Mouse (Mus musculus) adrenal gland (tissue): ENCODE measurements around the gene Rab12.

ENCODE experiments used
- intact Hi-C: fragments of 180-260 bp; cut with DNase I; formaldehyde crosslinking; loops from one replicate; pipeline ENCODE4 v1.15.1; 2025

Rab12 gene

GRCm38 (mm10) chr17:66449460-66450341, 69.8 kb downstream of the Rab12 start, which contains the start of gene Mtcl1:
Gene Mtcl1 (minus strand): TSS chr17:66449750.
- intact Hi-C loops: loop anchor here (2.0 to 5.0 kb wide), 2 partner anchors 52 to 215 kb away; no protein-coding TSS in a partner anchor

DNA sequence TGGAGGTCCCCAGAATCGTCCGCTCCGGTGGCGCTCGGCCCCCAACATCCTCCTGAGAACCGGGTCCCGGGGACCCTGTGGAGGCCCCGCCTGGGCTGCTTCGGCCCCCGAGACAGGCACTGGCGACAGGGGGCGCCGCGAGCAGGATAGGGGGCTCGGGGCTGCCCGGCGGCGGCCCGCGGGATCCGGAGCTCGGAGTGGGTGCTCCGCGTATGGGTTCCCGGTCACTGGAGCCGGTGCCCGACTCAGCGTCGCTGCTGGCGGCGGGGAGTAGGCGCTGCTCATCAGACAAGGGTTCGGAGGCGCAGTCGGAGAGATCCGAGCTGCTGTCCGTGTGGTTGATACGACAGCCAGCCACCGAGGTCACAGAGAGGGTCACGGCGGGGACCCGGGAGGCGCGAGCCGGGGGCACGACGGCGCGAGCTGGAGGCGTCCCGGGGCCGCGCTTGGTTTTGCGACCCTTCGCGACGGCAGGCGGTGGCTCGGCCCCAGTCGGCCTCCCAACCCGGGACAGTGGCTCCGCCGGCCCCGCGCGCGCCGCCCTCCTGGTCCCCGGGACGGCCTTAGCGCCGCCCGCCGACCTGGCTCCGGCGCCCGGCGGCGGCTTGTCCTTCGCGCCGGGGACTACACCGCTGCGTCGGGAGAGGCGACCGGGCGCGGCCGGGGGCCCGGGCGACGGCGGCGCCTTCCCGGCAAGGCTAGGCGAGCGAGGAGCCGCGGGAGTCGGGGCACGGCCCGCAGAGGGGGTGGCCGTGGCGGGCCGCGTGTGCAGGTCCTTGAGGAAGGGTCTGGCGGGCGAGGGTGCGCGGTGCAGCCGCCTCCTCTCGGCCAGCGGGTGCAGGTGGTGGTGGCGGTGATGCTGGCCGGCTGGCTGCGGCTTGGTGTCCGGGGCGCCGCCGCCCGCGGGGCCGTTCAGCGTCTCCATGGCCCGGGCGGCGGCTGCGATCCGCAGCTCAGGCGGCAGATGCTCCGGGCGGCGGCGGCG, 70.8 kb downstream of the Rab12 start:
- intact Hi-C loops: loop anchor here (5.0 kb wide), 1 partner anchor 51 kb away; no protein-coding TSS in a partner anchor

DNA sequence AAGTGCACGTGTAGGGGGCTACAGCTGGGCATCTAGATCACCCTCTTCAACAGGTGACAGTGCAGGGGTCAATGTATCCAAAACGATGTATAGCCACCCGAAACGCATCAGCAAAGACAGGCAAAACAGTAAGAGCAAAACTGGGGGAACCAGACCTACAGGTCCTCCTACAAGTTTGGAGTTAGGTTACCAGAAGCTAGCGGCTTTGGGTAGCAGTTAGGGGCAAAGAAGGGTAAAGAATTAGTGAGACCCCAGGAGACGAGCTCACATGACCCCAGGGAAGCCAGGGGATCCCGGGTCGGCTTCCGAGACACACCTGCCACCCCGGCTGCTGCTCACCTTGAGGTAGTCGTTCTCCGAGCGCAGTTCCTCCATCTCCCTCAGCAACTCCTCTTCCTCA, 71.6 kb downstream of the Rab12 start:
- intact Hi-C loops: loop anchor here (5.0 kb wide), 1 partner anchor 51 kb away; no protein-coding TSS in a partner anchor

DNA sequence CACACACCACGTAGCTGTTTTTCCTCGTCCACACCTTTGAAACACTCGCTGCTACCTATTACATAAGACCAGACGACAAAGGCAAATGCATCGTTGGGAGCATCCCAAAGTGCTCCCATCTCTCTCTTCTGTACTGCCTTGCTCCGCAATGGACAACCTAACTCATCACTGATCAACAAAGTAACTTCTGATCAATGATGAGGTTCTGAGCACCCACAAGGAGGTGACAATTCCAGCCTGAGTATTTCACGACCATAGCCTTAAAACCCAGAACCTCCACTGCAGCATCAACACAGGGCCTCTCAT, 72.6 kb downstream of the Rab12 start:
- intact Hi-C loops: loop anchor here (5.0 kb wide), 1 partner anchor 50 kb away; no protein-coding TSS in a partner anchor

DNA sequence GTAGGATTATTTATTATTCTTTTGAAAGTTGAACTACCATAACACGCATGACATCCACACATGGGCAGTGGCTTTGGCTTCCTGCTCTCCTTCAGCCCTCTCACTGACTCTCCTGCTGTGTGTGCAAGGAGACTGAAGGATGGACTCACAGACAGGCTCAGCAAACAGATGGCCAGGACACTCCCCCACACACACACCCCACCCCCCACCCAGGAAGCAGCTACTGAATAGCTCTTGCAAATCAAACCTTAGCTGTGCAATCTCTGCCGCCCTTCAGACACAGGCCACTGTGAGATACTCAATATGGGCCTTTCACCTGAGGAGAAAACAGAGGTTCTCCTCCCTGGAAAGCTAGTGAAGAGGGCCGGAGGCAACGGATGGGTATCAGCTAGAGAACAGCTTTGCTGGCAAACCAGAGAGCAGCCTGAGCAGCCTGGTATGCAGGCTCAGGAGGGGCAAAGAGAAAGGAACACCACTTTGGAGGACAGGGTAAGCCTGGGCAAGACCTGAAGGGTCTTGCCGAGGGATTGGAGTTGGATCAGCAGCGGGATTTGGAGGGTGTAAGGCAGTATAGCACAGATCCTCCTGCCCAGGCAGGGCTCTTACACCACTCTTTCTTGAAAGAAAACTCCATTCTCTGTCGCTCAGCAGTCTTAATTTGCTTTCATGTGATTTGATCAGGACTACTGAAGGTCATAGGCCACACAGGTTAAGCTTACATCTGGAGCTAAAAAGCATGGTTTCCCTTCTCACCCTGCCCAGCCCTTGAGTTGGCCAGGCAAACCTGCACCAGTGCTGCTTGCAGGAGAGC, 73.1 kb downstream of the Rab12 start:
- intact Hi-C loops: loop anchor here (5.0 kb wide), 1 partner anchor 49 kb away; no protein-coding TSS in a partner anchor
